Mouse (Mus musculus): ENCODE results near the gene Mcoln3. TPM values are rescaled to one million over a fixed set of nuclear protein-coding genes. Genes with fewer than 3 reads are reported as not detected.

Mcoln3 gene
- 0.39 TPM in 1 of 2 replicates, not detected in the other for polyA plus RNA-seq (2012; ENCODE audit: insufficient read depth, low replicate concordance)

DNA sequence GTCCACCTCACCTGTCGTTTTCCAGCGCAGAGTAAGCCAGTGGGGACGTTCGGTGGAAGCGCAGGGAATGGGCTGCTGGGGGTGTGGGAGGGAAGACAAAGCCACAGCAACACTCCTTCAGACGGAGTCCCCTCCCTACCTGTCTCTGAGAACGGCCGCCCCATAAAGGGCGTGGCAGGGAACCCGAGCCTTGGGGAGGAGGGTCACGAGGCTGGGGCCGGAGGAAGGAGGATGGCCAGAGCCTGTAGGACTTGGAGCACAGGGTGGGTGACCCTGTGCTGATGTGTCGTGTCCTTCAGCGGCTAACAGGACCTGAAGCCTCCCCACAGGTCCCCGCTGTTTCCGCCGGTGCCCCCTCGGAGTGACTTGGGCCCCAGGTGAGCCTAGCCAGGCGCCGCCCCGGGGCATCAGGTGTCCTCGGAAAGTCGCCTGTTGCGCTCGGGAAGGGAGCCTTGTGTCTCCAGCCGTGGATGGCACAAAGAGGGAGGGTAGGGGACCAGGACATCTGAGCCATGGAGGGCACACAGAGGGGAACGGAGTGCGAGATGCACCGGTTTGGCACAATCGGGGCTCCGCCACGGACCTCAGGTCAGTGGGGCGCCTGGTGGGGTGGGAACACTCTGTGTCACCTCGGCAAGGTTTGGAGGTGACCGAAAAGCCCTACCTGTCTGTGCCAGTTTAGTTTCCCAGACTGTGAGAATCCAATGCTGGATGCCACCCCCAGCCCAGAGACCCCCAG is at the start of gene Mcoln3:
TSS of gene Mcoln3 (plus strand) at position 193 of the 739 bp plus-strand sequence.
- TF ChIP-seq GATA1 (IDR thresholded peaks at IDR 0.05; ENCODE audit: borderline replicate concordance, low read length) = no peak
- TF ChIP-seq FLI1 (IDR thresholded peaks at IDR 0.05; ENCODE audit: low read length) = no peak
- 0 out of 2 replicates have a peak, but pooled peaks cover 9% of the 10 kb centered on the region for H3K9me3 ChIP-seq
- no peak within 1 kb of the TSS for H3K4me3 ChIP-seq (replicated peaks)
- H3K27me3 ChIP-seq (replicated peaks) = peaks cover 25% of the 10 kb centered on the region
- no peaks in the 10 kb centered on the region for H3K36me3 ChIP-seq (replicated peaks; ENCODE audit: low read length)
- H3K4me1 ChIP-seq = no peaks in the 10 kb centered on the region

DNA sequence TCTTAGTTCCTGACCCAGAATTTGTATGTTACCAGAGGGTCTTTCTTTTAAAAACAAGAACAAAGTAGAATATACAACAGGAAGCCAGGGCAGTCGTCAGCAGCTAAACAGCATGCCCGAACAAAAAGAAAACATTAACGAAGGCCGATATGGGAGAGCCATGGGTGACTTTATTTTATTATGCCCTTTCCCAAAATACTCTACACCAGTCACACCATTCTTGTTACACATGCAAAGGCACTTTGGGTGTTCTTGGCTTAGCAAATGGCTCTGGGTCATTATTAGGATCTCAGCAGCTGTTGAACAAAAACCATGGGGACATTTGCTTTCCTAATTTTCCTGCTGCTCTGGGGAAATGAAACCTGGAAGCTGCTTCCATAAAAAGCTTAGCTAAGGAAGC is 48.0 kb upstream of the Mcoln3 start:
- H3K4me3 ChIP-seq (replicated peaks) = no peak overlapping the region
- TF ChIP-seq GATA1 (IDR thresholded peaks at IDR 0.05; ENCODE audit: borderline replicate concordance, low read length) (no peak), FLI1 (IDR thresholded peaks at IDR 0.05; ENCODE audit: low read length) (no peak)
- H3K9me3 ChIP-seq = no peaks in the 10 kb centered on the region
- H3K4me1 ChIP-seq = no peaks in the 10 kb centered on the region
- H3K36me3 ChIP-seq (replicated peaks; ENCODE audit: low read length) = no peaks in the 10 kb centered on the region
- H3K27me3 ChIP-seq (replicated peaks) = no peaks in the 10 kb centered on the region

- TF ChIP-seq GATA1 (IDR thresholded peaks at IDR 0.05; ENCODE audit: borderline replicate concordance, low read length) (no peak), FLI1 (IDR thresholded peaks at IDR 0.05; ENCODE audit: low read length) (no peak)
- Histone ChIP-seq H3K27me3 (replicated peaks) (no peaks in the 10 kb centered on the region), H3K4me3 (replicated peaks) (no peak overlapping the region), H3K4me1 (no peaks in the 10 kb centered on the region), H3K36me3 (replicated peaks; ENCODE audit: low read length) (no peaks in the 10 kb centered on the region), H3K9me3 (no peaks in the 10 kb centered on the region)
These were observed 44.5 kb upstream of the Mcoln3 start for GRCm38 (mm10) chr3:146072780-146073179.

DNA sequence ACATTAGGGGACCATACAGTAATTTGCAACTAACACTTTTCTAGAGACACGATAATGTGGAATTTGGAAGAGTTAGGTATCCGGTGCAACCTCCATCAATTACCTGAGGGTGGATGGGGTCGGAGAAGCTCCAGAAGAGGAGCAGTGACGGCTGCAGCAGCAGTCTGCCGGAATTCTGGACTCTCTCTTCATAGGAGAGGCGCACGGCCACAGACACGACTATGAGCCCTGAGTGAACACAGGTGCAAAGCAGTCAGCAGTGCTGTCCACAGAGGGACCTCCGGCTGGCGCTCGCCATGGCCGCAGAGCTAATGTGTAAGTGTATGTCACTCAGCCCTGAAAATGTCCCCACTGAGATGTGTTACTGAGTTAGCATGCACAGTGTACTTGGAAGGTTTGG is 37.0 kb upstream of the Mcoln3 start:
- H3K4me1 ChIP-seq = no peaks in the 10 kb centered on the region
- peaks cover 12% of the 10 kb centered on the region; the same call in 1 of the 2 replicates for H3K9me3 ChIP-seq
- H3K4me3 ChIP-seq (replicated peaks) = no peak overlapping the region
- no peaks in the 10 kb centered on the region for H3K27me3 ChIP-seq (replicated peaks)
- no peaks in the 10 kb centered on the region for H3K36me3 ChIP-seq (replicated peaks; ENCODE audit: low read length)
- TF ChIP-seq FLI1 (IDR thresholded peaks at IDR 0.05; ENCODE audit: low read length) = no peak
- TF ChIP-seq GATA1 (IDR thresholded peaks at IDR 0.05; ENCODE audit: borderline replicate concordance, low read length) = no peak

GRCm38 (mm10) chr3:146090988-146091657 is 26.1 kb upstream of the Mcoln3 start:
- H3K9me3 ChIP-seq = peaks cover 23% of the 10 kb centered on the region
- no peaks in the 10 kb centered on the region for H3K4me1 ChIP-seq
- no peak overlapping the region for H3K4me3 ChIP-seq (replicated peaks)
- peaks cover 1% of the 10 kb centered on the region for H3K27me3 ChIP-seq (replicated peaks)
- no peaks in the 10 kb centered on the region for H3K36me3 ChIP-seq (replicated peaks; ENCODE audit: low read length)
- no peak for TF ChIP-seq FLI1 (IDR thresholded peaks at IDR 0.05; ENCODE audit: low read length)
- no peak for TF ChIP-seq GATA1 (IDR thresholded peaks at IDR 0.05; ENCODE audit: borderline replicate concordance, low read length)

- Histone ChIP-seq H3K9me3 (peaks cover 31% of the 10 kb centered on the region), H3K4me3 (replicated peaks) (no peak overlapping the region), H3K4me1 (no peaks in the 10 kb centered on the region), H3K27me3 (replicated peaks) (peaks cover 1% of the 10 kb centered on the region), H3K36me3 (replicated peaks; ENCODE audit: low read length) (no peaks in the 10 kb centered on the region)
- TF ChIP-seq FLI1 (IDR thresholded peaks at IDR 0.05; ENCODE audit: low read length) (no peak), GATA1 (IDR thresholded peaks at IDR 0.05; ENCODE audit: borderline replicate concordance, low read length) (no peak)
These were observed 22.2 kb upstream of the Mcoln3 start for GRCm38 (mm10) chr3:146095066-146095465.

- no peaks in the 10 kb centered on the region for H3K27me3 ChIP-seq (replicated peaks)
- no peaks in the 10 kb centered on the region for H3K36me3 ChIP-seq (replicated peaks; ENCODE audit: low read length)
- peaks cover 4% of the 10 kb centered on the region; the same call in 1 of the 2 replicates for H3K4me1 ChIP-seq
- H3K9me3 ChIP-seq = peaks cover 32% of the 10 kb centered on the region
- no peak overlapping the region for H3K4me3 ChIP-seq (replicated peaks)
- no peak for TF ChIP-seq FLI1 (IDR thresholded peaks at IDR 0.05; ENCODE audit: low read length)
- no peak for TF ChIP-seq GATA1 (IDR thresholded peaks at IDR 0.05; ENCODE audit: borderline replicate concordance, low read length)
These were observed 20.3 kb upstream of the Mcoln3 start for GRCm38 (mm10) chr3:146096986-146097385.

- Histone ChIP-seq H3K36me3 (replicated peaks; ENCODE audit: low read length) (no peaks in the 10 kb centered on the region), H3K4me3 (replicated peaks) (no peak overlapping the region), H3K9me3 (peaks cover 38% of the 10 kb centered on the region), H3K27me3 (replicated peaks) (no peaks in the 10 kb centered on the region), H3K4me1 (peaks cover 4% of the 10 kb centered on the region; the same call in 1 of the 2 replicates)
- TF ChIP-seq GATA1 (IDR thresholded peaks at IDR 0.05; ENCODE audit: borderline replicate concordance, low read length) (no peak), FLI1 (IDR thresholded peaks at IDR 0.05; ENCODE audit: low read length) (no peak)
These were observed 19.4 kb upstream of the Mcoln3 start for GRCm38 (mm10) chr3:146097861-146098260.

DNA sequence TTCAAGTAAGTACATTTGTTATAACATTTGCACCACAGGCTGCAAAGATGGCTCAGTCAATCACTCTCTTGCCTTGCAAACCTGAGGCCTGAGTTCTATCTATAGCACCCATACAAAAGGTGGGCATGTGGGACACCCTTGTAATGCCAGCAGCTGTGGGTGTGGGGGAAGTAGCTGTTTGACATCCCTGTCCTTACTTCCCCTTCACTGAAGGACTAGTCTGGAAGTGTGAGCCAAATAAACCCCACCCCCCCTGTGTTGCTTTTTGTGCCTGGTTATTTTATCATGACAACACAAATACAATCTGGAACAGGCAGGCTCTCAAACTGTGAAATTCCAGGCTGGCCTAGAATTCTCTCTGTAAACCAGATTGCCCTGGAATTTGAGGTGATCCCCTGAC is 17.3 kb upstream of the Mcoln3 start:
- Histone ChIP-seq H3K27me3 (replicated peaks) (no peaks in the 10 kb centered on the region), H3K4me1 (peaks cover 4% of the 10 kb centered on the region; the same call in 1 of the 2 replicates), H3K9me3 (peaks cover 41% of the 10 kb centered on the region), H3K36me3 (replicated peaks; ENCODE audit: low read length) (no peaks in the 10 kb centered on the region), H3K4me3 (replicated peaks) (no peak overlapping the region)
- TF ChIP-seq GATA1 (IDR thresholded peaks at IDR 0.05; ENCODE audit: borderline replicate concordance, low read length) (no peak), FLI1 (IDR thresholded peaks at IDR 0.05; ENCODE audit: low read length) (no peak)

- Histone ChIP-seq H3K36me3 (replicated peaks; ENCODE audit: low read length) (no peaks in the 10 kb centered on the region), H3K4me1 (peaks cover 5% of the 10 kb centered on the region; the same call in 1 of the 2 replicates), H3K9me3 (peaks cover 61% of the 10 kb centered on the region), H3K27me3 (replicated peaks) (peaks cover 7% of the 10 kb centered on the region), H3K4me3 (replicated peaks) (peak overlapping the region; percentile 69)
- no peak for TF ChIP-seq GATA1 (IDR thresholded peaks at IDR 0.05; ENCODE audit: borderline replicate concordance, low read length)
- TF ChIP-seq FLI1 (IDR thresholded peaks at IDR 0.05; ENCODE audit: low read length) = no peak
These were observed 15.2 kb upstream of the Mcoln3 start for GRCm38 (mm10) chr3:146102049-146102448.

Data from megakaryocyte, embryonic 14.5 days (primary cell).